Mouse (Mus musculus): ENCODE data around the gene Ccdc97. TPM values are rescaled to one million over a fixed set of nuclear protein-coding genes. Genes with fewer than 3 reads are reported as not detected.

The Ccdc97 gene
- polyA plus RNA-seq, 2 experiments from 2014 or later: 31.1 to 46.9 TPM

- no peak for ATAC-seq
These were observed 1.1 kb upstream of the Ccdc97 start for GRCm38 (mm10) chr7:25719761-25720610.

- no peak for ATAC-seq
These were observed 1.4 kb downstream of the Ccdc97 start for GRCm38 (mm10) chr7:25717478-25717877.

- no peak for ATAC-seq
These were observed 3.1 kb downstream of the Ccdc97 start for GRCm38 (mm10) chr7:25715731-25716271.

- no peak for ATAC-seq
These were observed 4.3 kb downstream of the Ccdc97 start for GRCm38 (mm10) chr7:25714581-25714980.

GRCm38 (mm10) chr7:25712801-25713200 lies 6.1 kb downstream of the Ccdc97 start:
- no peak for ATAC-seq

GRCm38 (mm10) chr7:25711731-25712197 lies 7.1 kb downstream of the Ccdc97 start:
- no peak for ATAC-seq

GRCm38 (mm10) chr7:25711165-25711564 lies 7.7 kb downstream of the Ccdc97 start:
- no peak for ATAC-seq

GRCm38 (mm10) chr7:25710519-25711130 lies 8.3 kb downstream of the Ccdc97 start:
- peak; percentile 32 for ATAC-seq

- ATAC-seq: no peak
These were observed 8.9 kb downstream of the Ccdc97 start for GRCm38 (mm10) chr7:25709961-25710360.

GRCm38 (mm10) chr7:25707581-25708292 lies 11.2 kb downstream of the Ccdc97 start:
- peak; percentile 46 for ATAC-seq

- ATAC-seq: no peak
These were observed 12.2 kb downstream of the Ccdc97 start for GRCm38 (mm10) chr7:25706578-25707170.

GRCm38 (mm10) chr7:25705801-25706251 lies 13.1 kb downstream of the Ccdc97 start:
- no peak for ATAC-seq

- no peak for ATAC-seq
These were observed 14.0 kb downstream of the Ccdc97 start for GRCm38 (mm10) chr7:25704716-25705364.

GRCm38 (mm10) chr7:25703793-25704494 lies 14.9 kb downstream of the Ccdc97 start:
- ATAC-seq: no peak

GRCm38 (mm10) chr7:25702350-25702749 lies 16.5 kb downstream of the Ccdc97 start:
- no peak for ATAC-seq

GRCm38 (mm10) chr7:25700732-25701131 lies 18.2 kb downstream of the Ccdc97 start:
- ATAC-seq: no peak

- ATAC-seq: no peak
These were observed 19.0 kb downstream of the Ccdc97 start for GRCm38 (mm10) chr7:25699851-25700250.

- no peak for ATAC-seq
These were observed 24.8 kb downstream of the Ccdc97 start for GRCm38 (mm10) chr7:25694104-25694503.

GRCm38 (mm10) chr7:25690051-25690450 lies 28.8 kb downstream of the Ccdc97 start:
- ATAC-seq: no peak

- peak; percentile 36 for ATAC-seq
These were observed 29.3 kb downstream of the Ccdc97 start for GRCm38 (mm10) chr7:25689603-25690021.

Measured in activated CD4-positive, CD25-positive, alpha-beta regulatory T cell, adult 4 months (primary cell).